Comparison of ENCODE assay signal across 9 mouse cellular contexts in genomic region chr1:91239112-91239511, GRCm38 (mm10). TPM values are rescaled to one million over a fixed set of nuclear protein-coding genes. Genes with fewer than 3 reads are reported as not detected.
DNase-seq lines count a peak whose midpoint lies in the region; ATAC-seq lines count a peak whose summit lies in the region.
"Had no signal": no experiment of that assay in that cellular context is flagged by ENCODE, and none has a peak within 500 bp of the region (broad histone marks: within the 10 kb centered on the region; RNA-seq: fewer than 3 reads in every experiment).

No protein-coding gene starts in this region.

- 25% methylated on average over 5 of the region's 5 CpGs for WGBS in midbrain, embryonic 14.5 days
- 17% methylated on average over 5 of the region's 5 CpGs for WGBS in midbrain, embryonic 16.5 days
- 22% methylated on average over 5 of the region's 5 CpGs for WGBS in intestine, embryonic 16.5 days
- 16% methylated on average over 5 of the region's 5 CpGs for WGBS in liver, embryonic 15.5 days (ENCODE audit: insufficient replicate concordance)

- H3K4me1 ChIP-seq in midbrain, embryonic 14.5 days (ENCODE audit: control insufficient read depth, insufficient read depth, low read length), result no peaks in the 10 kb centered on the region
- H3K4me1 ChIP-seq in midbrain, embryonic 16.5 days (ENCODE audit: control insufficient read depth, insufficient read depth, low read length), result no peaks in the 10 kb centered on the region
- peaks cover 4% of the 10 kb centered on the region; the same call in 1 of the 2 replicates for H3K4me1 ChIP-seq in intestine, embryonic 16.5 days (ENCODE audit: control insufficient read depth, insufficient read depth, low read length)
- H3K4me1 ChIP-seq in liver, embryonic 15.5 days (replicated peaks), result peaks cover 23% of the 10 kb centered on the region

- H3K4me2 ChIP-seq in midbrain, embryonic 14.5 days (ENCODE audit: low read length), result no peak overlapping the region
- H3K4me2 ChIP-seq in midbrain, embryonic 16.5 days (ENCODE audit: low read length), result no peak overlapping the region
- no peak overlapping the region for H3K4me2 ChIP-seq in intestine, embryonic 16.5 days (ENCODE audit: low read depth, low read length)
- no peak overlapping the region for H3K4me2 ChIP-seq in liver, embryonic 15.5 days

- H3K9me3 ChIP-seq in midbrain, embryonic 14.5 days (ENCODE audit: control insufficient read depth, low read length), result no peaks in the 10 kb centered on the region
- H3K9me3 ChIP-seq in midbrain, embryonic 16.5 days (replicated peaks; ENCODE audit: control insufficient read depth, low read length, poor library complexity, severe bottlenecking), result no peaks in the 10 kb centered on the region
- no peaks in the 10 kb centered on the region for H3K9me3 ChIP-seq in intestine, embryonic 16.5 days (ENCODE audit: control insufficient read depth, low read length)
- H3K9me3 ChIP-seq in liver, embryonic 15.5 days (replicated peaks), result no peaks in the 10 kb centered on the region

- no peak for ATAC-seq in midbrain, embryonic 14.5 days (ENCODE audit: low FRiP score, low TSS enrichment)
- ATAC-seq in midbrain, embryonic 16.5 days, result no peak
- ATAC-seq in erythroid progenitor cell, adult 5-6 weeks (replicated peaks; ENCODE audit: low FRiP score, poor library complexity, severe bottlenecking), result peak; percentile 69; the same call in 1 of the 2 replicates
- ATAC-seq in intestine, embryonic 16.5 days, result 0 out of 2 replicates have a peak, but pooled peaks have one; percentile 23
- 0 out of 2 replicates have a peak, but pooled peaks have one; percentile 18 for ATAC-seq in liver, embryonic 15.5 days (ENCODE audit: insufficient read depth)

- H3K9ac ChIP-seq in midbrain, embryonic 14.5 days (replicated peaks; ENCODE audit: low read length), result no peak overlapping the region
- no peak overlapping the region for H3K9ac ChIP-seq in midbrain, embryonic 16.5 days (ENCODE audit: low read depth, low read length)
- no peak overlapping the region for H3K9ac ChIP-seq in intestine, embryonic 16.5 days (ENCODE audit: low read depth, low read length)
- no peak overlapping the region for H3K9ac ChIP-seq in liver, embryonic 15.5 days

- H3K27ac ChIP-seq in midbrain, embryonic 14.5 days (replicated peaks; ENCODE audit: low read depth, low read length), result no peak overlapping the region
- H3K27ac ChIP-seq in midbrain, embryonic 16.5 days (ENCODE audit: low read length), result no peak overlapping the region
- no peak overlapping the region for H3K27ac ChIP-seq in intestine, embryonic 16.5 days (ENCODE audit: low read length)
- H3K27ac ChIP-seq in liver, embryonic 15.5 days (replicated peaks), result no peak overlapping the region
- H3K27ac ChIP-seq: macrophage had no signal

- no peaks in the 10 kb centered on the region for H3K27me3 ChIP-seq in midbrain, embryonic 14.5 days (ENCODE audit: control insufficient read depth, insufficient read depth, low read length)
- H3K27me3 ChIP-seq in midbrain, embryonic 16.5 days (ENCODE audit: control insufficient read depth, insufficient read depth, low read depth, low read length), result no peaks in the 10 kb centered on the region
- no peaks in the 10 kb centered on the region for H3K27me3 ChIP-seq in intestine, embryonic 16.5 days (replicated peaks; ENCODE audit: control insufficient read depth, insufficient read depth, low read length)
- H3K27me3 ChIP-seq in liver, embryonic 15.5 days, result no peaks in the 10 kb centered on the region

- H3K4me3 ChIP-seq in midbrain, embryonic 14.5 days (replicated peaks; ENCODE audit: low read depth, low read length), result no peak overlapping the region
- no peak overlapping the region for H3K4me3 ChIP-seq in midbrain, embryonic 16.5 days (ENCODE audit: low read depth, low read length)
- no peak overlapping the region for H3K4me3 ChIP-seq in intestine, embryonic 16.5 days (ENCODE audit: low read length)
- no peak overlapping the region for H3K4me3 ChIP-seq in liver, embryonic 15.5 days (replicated peaks)

- H3K36me3 ChIP-seq in midbrain, embryonic 14.5 days (ENCODE audit: control insufficient read depth, insufficient read depth, low read length), result no peaks in the 10 kb centered on the region
- no peaks in the 10 kb centered on the region for H3K36me3 ChIP-seq in midbrain, embryonic 16.5 days (ENCODE audit: control insufficient read depth, insufficient read depth, low read length)
- H3K36me3 ChIP-seq in intestine, embryonic 16.5 days (ENCODE audit: control insufficient read depth, insufficient read depth, low read length), result no peaks in the 10 kb centered on the region
- no peaks in the 10 kb centered on the region for H3K36me3 ChIP-seq in liver, embryonic 15.5 days (replicated peaks)

- peak; percentile 54 for DNase-seq in midbrain, embryonic 14.5 days
- DNase-seq in adrenal gland, postnatal 10 days, result peak; percentile 74
- peak; percentile 50 to 71 for DNase-seq in right cerebral cortex, postnatal 10 days (ENCODE audit: low spot score in 2 of 2)
- DNase-seq in MN1 (ENCODE audit: low spot score), result no peak

RNA-seq across cellular contexts. Expression of gene Ube2f, which starts 11.0 kb away (rescaled TPM):
- polyA plus RNA-seq in midbrain, embryonic 14.5 days (2014; fragmentation: Nextera tagmentation; extraction: Ambion mirVana), result 67.5 and 75.2 TPM in 2 replicates
- 57.0 and 59.6 TPM in 2 replicates for polyA plus RNA-seq in midbrain, embryonic 16.5 days (2015; fragmentation: Nextera tagmentation; extraction: Ambion mirVana)
- 10 to 100 TPM; 59.2 to 61.7 TPM for total RNA-seq in adrenal gland, postnatal 10 days (2021)
- total RNA-seq in erythroid progenitor cell, adult 5-6 weeks (2015; ENCODE audit: low replicate concordance), result 46.9 and 60.8 TPM in 2 replicates
- total RNA-seq in erythroid progenitor cell, adult 5-6 weeks (2017; ENCODE audit: low replicate concordance), result 11.9 and 48.8 TPM in 2 replicates
- polyA plus RNA-seq in intestine, embryonic 16.5 days (2015; fragmentation: Nextera tagmentation; extraction: Ambion mirVana), result 58.5 and 68.8 TPM in 2 replicates
- polyA plus RNA-seq in liver, embryonic 15.5 days (2015; fragmentation: Nextera tagmentation; extraction: Ambion mirVana), result 66.9 and 68.6 TPM in 2 replicates

RNA-seq across cellular contexts. Expression of gene Scly, which starts 59.0 kb away (rescaled TPM):
- polyA plus RNA-seq in midbrain, embryonic 14.5 days (2014; fragmentation: Nextera tagmentation; extraction: Ambion mirVana), result 8.5 and 9.0 TPM in 2 replicates
- 11.2 and 12.1 TPM in 2 replicates for polyA plus RNA-seq in midbrain, embryonic 16.5 days (2015; fragmentation: Nextera tagmentation; extraction: Ambion mirVana)
- total RNA-seq in adrenal gland, postnatal 10 days (2021), result 10 to 100 TPM; 22.8 to 23.4 TPM
- total RNA-seq in erythroid progenitor cell, adult 5-6 weeks (2015; ENCODE audit: low replicate concordance), result 27.0 and 42.3 TPM in 2 replicates
- total RNA-seq in erythroid progenitor cell, adult 5-6 weeks (2017; ENCODE audit: low replicate concordance), result 39.7 and 51.1 TPM in 2 replicates
- polyA plus RNA-seq in intestine, embryonic 16.5 days (2015; fragmentation: Nextera tagmentation; extraction: Ambion mirVana), result 27.4 and 28.6 TPM in 2 replicates
- polyA plus RNA-seq in liver, embryonic 15.5 days (2015; fragmentation: Nextera tagmentation; extraction: Ambion mirVana), result 27.5 and 31.2 TPM in 2 replicates

RNA-seq across cellular contexts. Expression of gene Ramp1, which starts 59.5 kb away (rescaled TPM):
- polyA plus RNA-seq in midbrain, embryonic 14.5 days (2014; fragmentation: Nextera tagmentation; extraction: Ambion mirVana), result 2.6 and 7.4 TPM in 2 replicates
- polyA plus RNA-seq in midbrain, embryonic 16.5 days (2015; fragmentation: Nextera tagmentation; extraction: Ambion mirVana), result 6.7 and 14.0 TPM in 2 replicates
- total RNA-seq in adrenal gland, postnatal 10 days (2021), result 10 to 100 TPM in 1 of 2 experiments, 1 to 10 TPM in 1; 8.3 to 11.3 TPM
- 13.0 and 15.9 TPM in 2 replicates for total RNA-seq in erythroid progenitor cell, adult 5-6 weeks (2015; ENCODE audit: low replicate concordance)
- 5.4 and 10.9 TPM in 2 replicates for total RNA-seq in erythroid progenitor cell, adult 5-6 weeks (2017; ENCODE audit: low replicate concordance)
- 11.4 and 11.9 TPM in 2 replicates for polyA plus RNA-seq in intestine, embryonic 16.5 days (2015; fragmentation: Nextera tagmentation; extraction: Ambion mirVana)
- 5.6 and 6.0 TPM in 2 replicates for polyA plus RNA-seq in liver, embryonic 15.5 days (2015; fragmentation: Nextera tagmentation; extraction: Ambion mirVana)

Comparison
In these comparisons a context has a peak if more than half of its experiments do, and no peak if none do; other contexts are left out.
1. ATAC-seq: peak in erythroid progenitor cell, adult 5-6 weeks (single experiment), intestine, embryonic 16.5 days (single experiment) and liver, embryonic 15.5 days (single experiment); none in midbrain, embryonic 14.5 days (single experiment) and midbrain, embryonic 16.5 days (single experiment).